Mouse (Mus musculus) lung, embryonic 15.5 days (tissue): ENCODE data around the gene Soga1. TPM values are rescaled to one million over a fixed set of nuclear protein-coding genes. Genes with fewer than 3 reads are reported as not detected.

Experiments
- ATAC-seq: fragments of 200-750 bp; cut with Nextera tagmentation; 2 replicates; pipeline ENCODE4 v1.8.0; 2017; ENCODE audit warnings: moderate number of reproducible peaks, borderline replicate concordance; ENCODE audit not compliant: low FRiP score, low TSS enrichment; ENCODE audit errors: extremely low read depth
- H3K27ac ChIP-seq: fragments of 300-500 bp; sonication (generic); 2 replicates; pipeline ENCODE4 v1.5.1; 2015; ENCODE audit warnings: moderate library complexity, mild to moderate bottlenecking, inconsistent platforms
- H3K27me3 ChIP-seq: fragments of 300-500 bp; sonication (generic); 2 replicates; pipeline ENCODE4 v1.6.1; 2015; ENCODE audit warnings: inconsistent platforms
- H3K36me3 ChIP-seq: fragments of 300-500 bp; sonication (generic); 2 replicates; pipeline ENCODE4 v1.6.1; 2015; ENCODE audit warnings: inconsistent platforms
- H3K4me1 ChIP-seq: fragments of 300-500 bp; sonication (generic); 2 replicates; pipeline ENCODE4 v1.6.1; 2015; ENCODE audit warnings: inconsistent platforms
- H3K4me2 ChIP-seq: fragments of 300-500 bp; sonication (generic); 2 replicates; pipeline ENCODE4 v1.6.1; 2015; ENCODE audit warnings: inconsistent platforms, mild to moderate bottlenecking, moderate library complexity
- H3K4me3 ChIP-seq: fragments of 300-500 bp; sonication (generic); 2 replicates; pipeline ENCODE4 v1.5.1; 2015; ENCODE audit warnings: mild to moderate bottlenecking, inconsistent platforms
- H3K9ac ChIP-seq: fragments of 300-500 bp; sonication (generic); 2 replicates; pipeline ENCODE4 v1.6.1; 2015; ENCODE audit warnings: inconsistent platforms
- H3K9me3 ChIP-seq: fragments of 300-500 bp; sonication (generic); 2 replicates; pipeline ENCODE4 v1.6.1; 2016; ENCODE audit warnings: inconsistent platforms
- WGBS: fragments of 180-500 bp; shearing (Covaris S2); methylation state at CpG from one replicate; pipeline ENCODE4 v1.1.7; 2015; 5-methylcytosine and 5-hydroxymethylcytosine counted together
- polyA plus RNA-seq: library from polyadenylated mRNA; unstranded; fragments of >200 nt; fragmentation: Nextera tagmentation; extraction: Ambion mirVana; gene quantifications from 2 replicates; pipeline ENCODE4 v1.2.1, GENCODE M21; 2015

Gene Soga1
- polyA plus RNA-seq, 1 experiment from 2014 or later, result 5.1 TPM

DNA sequence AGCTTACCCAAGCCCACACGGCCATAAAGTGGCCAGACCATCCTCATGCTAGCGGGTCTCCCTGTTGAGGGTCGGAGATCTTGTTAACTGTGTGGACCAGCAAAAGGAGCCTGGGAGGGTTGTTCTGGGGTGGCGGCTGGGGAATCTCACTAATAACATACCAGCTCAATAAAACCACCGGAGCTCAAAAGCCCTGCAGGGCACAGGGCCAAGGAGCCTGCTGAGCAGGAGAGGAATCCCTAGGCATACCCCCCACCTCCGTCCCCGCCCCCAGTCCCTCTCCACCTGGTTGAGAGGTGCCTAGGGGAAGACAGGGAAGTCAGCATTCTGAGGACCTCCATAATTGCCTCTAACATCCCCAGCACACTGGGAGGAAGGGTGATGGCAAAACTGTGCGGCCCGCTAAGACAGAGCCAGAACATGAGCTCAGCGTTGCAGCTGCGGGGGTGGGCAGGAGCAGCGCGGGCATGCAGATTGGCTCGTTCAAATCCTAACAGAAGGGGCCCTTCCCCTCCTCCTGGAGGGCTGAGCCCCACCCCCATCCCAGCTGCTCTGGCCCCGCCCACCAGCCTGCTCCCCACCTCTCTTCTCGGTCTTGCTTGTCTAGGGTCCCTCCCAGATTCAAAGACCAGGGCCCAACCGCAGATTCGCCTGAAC lies 20.6 kb downstream of the Soga1 start:
- Histone ChIP-seq H3K36me3 (peaks cover 28% of the 10 kb centered on the region), H3K4me3 (peak overlapping the region; percentile 6; the same call in 1 of the 2 replicates), H3K4me2 (peak overlapping the region; percentile 45), H3K27ac (peak overlapping the region; percentile 85), H3K9ac (no peak overlapping the region; the same call in 1 of the 2 replicates), H3K9me3 (no peaks in the 10 kb centered on the region), H3K4me1 (peaks cover 67% of the 10 kb centered on the region), H3K27me3 (no peaks in the 10 kb centered on the region)
- ATAC-seq, result peak; percentile 74
- WGBS, result 14% methylated on average over 17 of the region's 18 CpGs

DNA sequence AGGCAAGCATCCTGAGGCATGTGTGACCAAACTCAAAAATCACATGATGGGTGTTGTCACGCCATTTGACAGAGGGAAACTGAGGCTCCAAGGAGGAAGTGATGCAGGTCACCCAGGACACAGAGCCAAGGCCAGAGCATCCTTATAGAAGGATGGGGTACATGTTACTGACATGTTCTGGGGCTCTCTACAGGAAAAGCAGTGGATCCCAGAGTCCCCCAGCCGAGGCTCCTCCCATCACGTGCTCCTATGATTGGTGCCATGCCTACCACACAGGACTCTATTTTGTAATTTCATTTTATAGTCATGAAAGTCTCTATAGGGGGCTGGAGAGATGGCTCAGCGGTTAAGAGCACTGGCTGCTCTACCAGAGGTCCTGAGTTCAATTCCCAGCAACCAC lies 21.3 kb downstream of the Soga1 start:
- no peak for ATAC-seq
- Histone ChIP-seq H3K9ac (no peak overlapping the region), H3K36me3 (peaks cover 36% of the 10 kb centered on the region), H3K4me2 (no peak overlapping the region), H3K9me3 (no peaks in the 10 kb centered on the region), H3K4me3 (no peak overlapping the region), H3K27ac (peak overlapping the region; percentile 85), H3K4me1 (peaks cover 64% of the 10 kb centered on the region), H3K27me3 (no peaks in the 10 kb centered on the region)
- WGBS, result 78% methylated on average over 4 of the region's 4 CpGs

DNA sequence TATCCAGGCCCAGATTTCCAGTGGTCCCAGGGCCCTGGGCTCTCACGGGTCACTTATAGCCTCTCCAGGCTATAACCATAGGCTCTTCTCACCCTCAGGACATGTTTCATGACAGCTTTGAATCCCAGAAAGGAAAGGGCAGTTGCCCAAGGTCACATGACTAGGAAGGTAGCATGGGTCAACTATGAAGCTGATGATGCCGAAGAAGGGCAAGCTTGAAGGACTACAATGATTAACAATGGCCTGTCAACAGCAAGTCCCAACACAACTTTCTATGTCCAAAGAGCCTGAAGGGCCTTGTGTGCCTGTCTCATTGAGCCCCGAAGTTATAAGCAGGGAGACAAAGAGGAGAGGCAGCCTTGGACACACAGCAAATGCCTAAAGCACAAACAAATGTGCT lies 21.9 kb downstream of the Soga1 start:
- Histone ChIP-seq H3K4me1 (peaks cover 63% of the 10 kb centered on the region), H3K9ac (no peak overlapping the region), H3K36me3 (peaks cover 41% of the 10 kb centered on the region), H3K27me3 (no peaks in the 10 kb centered on the region), H3K4me2 (no peak overlapping the region), H3K27ac (no peak overlapping the region), H3K9me3 (no peaks in the 10 kb centered on the region), H3K4me3 (no peak overlapping the region)
- ATAC-seq, result no peak
- WGBS, result 88% methylated on average over 3 of the region's 3 CpGs

DNA sequence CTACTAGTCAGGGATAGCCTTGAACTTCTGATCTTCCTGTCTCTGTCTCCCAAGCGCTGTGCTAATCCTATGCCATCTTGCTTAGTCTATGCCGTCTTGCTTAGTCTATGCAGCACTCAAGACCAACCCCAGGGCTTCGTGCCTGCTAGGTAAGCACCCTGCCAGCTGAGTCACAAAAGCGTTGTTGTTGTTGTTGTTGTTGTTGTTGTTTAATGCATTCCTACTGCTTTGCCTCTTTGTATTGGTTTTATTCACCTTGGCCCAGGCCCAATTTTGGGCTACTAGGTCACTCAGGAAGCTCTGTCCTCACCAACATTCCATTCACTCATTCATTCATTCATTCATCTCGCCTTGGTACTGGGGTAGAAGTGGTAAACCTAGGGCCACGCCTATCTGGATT lies 23.3 kb downstream of the Soga1 start:
- peak overlapping the region; percentile 86; the same call in 1 of the 2 replicates for H3K27ac ChIP-seq
- WGBS, result 84% methylated on average over 6 of the region's 6 CpGs
- H3K4me2 ChIP-seq, result no peak overlapping the region
- H3K9me3 ChIP-seq, result no peaks in the 10 kb centered on the region
- H3K36me3 ChIP-seq, result peaks cover 48% of the 10 kb centered on the region
- H3K9ac ChIP-seq, result no peak overlapping the region
- no peak overlapping the region for H3K4me3 ChIP-seq
- ATAC-seq, result no peak
- peaks cover 59% of the 10 kb centered on the region for H3K4me1 ChIP-seq
- H3K27me3 ChIP-seq, result no peaks in the 10 kb centered on the region

DNA sequence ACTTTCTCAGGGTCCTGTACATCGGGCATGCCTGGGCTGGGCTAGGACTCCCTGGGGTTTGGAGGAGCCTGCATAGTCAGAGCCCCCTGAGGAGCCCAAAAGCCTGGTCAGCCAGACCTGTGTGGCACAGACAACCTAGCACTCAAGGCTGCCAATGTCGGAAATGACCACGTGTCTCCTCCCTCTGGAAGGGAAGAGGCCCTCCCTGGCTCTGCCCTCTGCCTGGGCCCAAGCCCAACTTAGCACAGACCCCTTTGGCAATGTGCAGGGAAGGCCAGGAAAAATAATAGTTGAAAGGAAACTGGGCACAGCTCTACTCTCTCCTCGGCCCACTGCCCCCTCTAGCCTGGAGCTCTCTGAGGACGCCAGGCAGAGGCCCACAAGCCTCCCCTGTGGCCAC lies 24.2 kb downstream of the Soga1 start:
- no peak overlapping the region for H3K4me2 ChIP-seq
- H3K27ac ChIP-seq, result peak overlapping the region; percentile 86
- ATAC-seq, result peak; percentile 29
- peaks cover 52% of the 10 kb centered on the region for H3K36me3 ChIP-seq
- no peaks in the 10 kb centered on the region for H3K9me3 ChIP-seq
- no peak overlapping the region for H3K4me3 ChIP-seq
- no peaks in the 10 kb centered on the region for H3K27me3 ChIP-seq
- 46% methylated on average over 5 of the region's 5 CpGs for WGBS
- peaks cover 68% of the 10 kb centered on the region for H3K4me1 ChIP-seq
- H3K9ac ChIP-seq, result no peak overlapping the region

DNA sequence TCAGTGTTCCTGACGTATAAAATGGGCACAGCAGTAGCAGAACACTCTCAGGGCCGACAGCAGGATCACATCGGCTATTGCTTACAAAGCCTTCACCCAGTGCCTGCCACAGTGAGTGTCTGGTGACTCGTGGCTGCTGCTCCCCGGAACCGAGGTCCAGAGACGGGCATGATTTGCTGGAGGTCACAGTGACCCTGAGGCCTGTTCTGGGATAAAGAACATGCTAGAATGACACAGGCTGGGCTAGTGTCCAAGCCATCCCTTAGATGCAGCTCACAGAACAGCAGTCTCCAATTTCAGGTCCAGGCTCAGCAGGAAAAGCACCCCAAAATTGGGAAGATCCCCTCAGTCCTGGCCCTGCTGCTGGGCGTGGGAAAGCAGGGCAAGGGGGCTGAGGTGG lies 24.8 kb downstream of the Soga1 start:
- H3K9me3 ChIP-seq, result no peaks in the 10 kb centered on the region
- H3K4me1 ChIP-seq, result peaks cover 64% of the 10 kb centered on the region
- peaks cover 52% of the 10 kb centered on the region for H3K36me3 ChIP-seq
- peak overlapping the region; percentile 86 for H3K27ac ChIP-seq
- 51% methylated on average over 8 of the region's 8 CpGs for WGBS
- H3K9ac ChIP-seq, result no peak overlapping the region
- H3K4me2 ChIP-seq, result no peak overlapping the region
- no peaks in the 10 kb centered on the region for H3K27me3 ChIP-seq
- ATAC-seq, result peak; percentile 76
- H3K4me3 ChIP-seq, result no peak overlapping the region

DNA sequence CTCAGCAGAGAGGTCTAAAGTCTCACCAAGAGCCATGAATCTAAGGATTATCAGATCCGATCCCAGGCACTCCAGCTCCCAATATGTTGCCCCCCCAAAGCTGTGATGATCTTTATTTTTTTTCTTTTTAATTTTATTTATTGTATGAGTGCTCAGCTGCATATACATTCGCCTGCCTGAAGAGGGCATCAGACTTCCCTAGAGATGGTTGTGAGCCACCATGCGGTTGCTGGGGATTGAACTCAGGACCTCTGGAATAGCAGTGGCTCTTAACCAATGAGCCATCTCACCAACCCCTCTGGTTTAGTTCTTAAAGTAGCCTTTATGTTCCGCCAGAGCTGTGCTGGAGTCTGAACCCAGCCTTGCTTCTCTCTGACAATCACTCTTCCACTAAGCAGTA lies 25.3 kb downstream of the Soga1 start:
- H3K36me3 ChIP-seq, result peaks cover 57% of the 10 kb centered on the region
- WGBS, result 76% methylated on average over 4 of the region's 4 CpGs
- no peaks in the 10 kb centered on the region for H3K9me3 ChIP-seq
- H3K9ac ChIP-seq, result no peak overlapping the region
- no peak overlapping the region for H3K4me3 ChIP-seq
- H3K4me2 ChIP-seq, result no peak overlapping the region
- no peaks in the 10 kb centered on the region for H3K27me3 ChIP-seq
- ATAC-seq, result no peak
- H3K4me1 ChIP-seq, result peaks cover 61% of the 10 kb centered on the region
- H3K27ac ChIP-seq, result 0 out of 2 replicates have a peak overlapping the region, but pooled peaks have one; percentile 86

DNA sequence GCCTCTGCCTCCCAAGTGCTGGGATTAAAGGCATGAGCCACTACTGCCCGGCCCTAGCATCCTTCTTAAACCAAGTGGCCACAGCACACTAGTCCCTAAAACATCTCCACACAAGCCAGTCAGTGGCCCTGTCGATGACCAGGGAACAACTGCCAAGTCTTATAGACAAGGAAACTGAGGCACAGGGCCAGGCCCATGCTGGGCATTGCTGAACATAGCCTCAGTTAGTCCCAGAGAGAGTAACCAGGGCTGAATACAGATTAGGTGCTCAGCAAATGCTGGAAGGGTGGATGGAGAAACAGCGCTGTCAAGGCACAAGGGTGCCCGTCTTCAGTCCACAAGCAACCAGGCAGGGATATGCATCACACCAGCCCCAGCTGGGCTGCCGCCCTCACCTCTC lies 25.9 kb downstream of the Soga1 start:
- H3K4me2 ChIP-seq, result no peak overlapping the region
- no peaks in the 10 kb centered on the region for H3K9me3 ChIP-seq
- H3K9ac ChIP-seq, result no peak overlapping the region
- no peak for ATAC-seq
- H3K4me3 ChIP-seq, result no peak overlapping the region
- WGBS, result 93% methylated on average over 5 of the region's 5 CpGs
- H3K27me3 ChIP-seq, result no peaks in the 10 kb centered on the region
- peaks cover 57% of the 10 kb centered on the region for H3K36me3 ChIP-seq
- peaks cover 55% of the 10 kb centered on the region for H3K4me1 ChIP-seq
- no peak overlapping the region for H3K27ac ChIP-seq

DNA sequence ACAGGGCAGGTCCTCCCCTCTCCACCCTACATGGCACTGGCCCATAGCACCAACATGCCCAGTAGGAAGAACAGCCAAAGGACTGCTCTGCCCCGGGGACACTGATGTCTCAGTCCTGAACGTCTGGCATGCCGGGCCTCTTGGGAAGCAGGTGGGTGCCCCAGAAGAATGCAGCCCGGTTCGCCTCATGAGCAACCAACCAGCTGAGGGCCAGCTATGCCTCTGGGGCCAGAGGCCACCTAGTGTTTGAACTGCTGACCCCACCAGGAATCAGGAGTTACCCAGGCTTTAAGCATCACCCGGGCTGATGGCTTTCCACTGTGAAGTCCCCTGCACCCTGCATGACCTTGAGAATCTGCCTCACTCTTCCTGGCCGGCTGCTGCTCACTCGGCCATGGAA lies 26.6 kb downstream of the Soga1 start:
- Histone ChIP-seq H3K27ac (peak overlapping the region; percentile 3; the same call in 1 of the 2 replicates), H3K4me2 (no peak overlapping the region), H3K9me3 (no peaks in the 10 kb centered on the region), H3K4me3 (no peak overlapping the region), H3K4me1 (peaks cover 52% of the 10 kb centered on the region), H3K36me3 (peaks cover 54% of the 10 kb centered on the region), H3K9ac (no peak overlapping the region), H3K27me3 (no peaks in the 10 kb centered on the region)
- no peak for ATAC-seq
- WGBS, result 65% methylated on average over 8 of the region's 8 CpGs

DNA sequence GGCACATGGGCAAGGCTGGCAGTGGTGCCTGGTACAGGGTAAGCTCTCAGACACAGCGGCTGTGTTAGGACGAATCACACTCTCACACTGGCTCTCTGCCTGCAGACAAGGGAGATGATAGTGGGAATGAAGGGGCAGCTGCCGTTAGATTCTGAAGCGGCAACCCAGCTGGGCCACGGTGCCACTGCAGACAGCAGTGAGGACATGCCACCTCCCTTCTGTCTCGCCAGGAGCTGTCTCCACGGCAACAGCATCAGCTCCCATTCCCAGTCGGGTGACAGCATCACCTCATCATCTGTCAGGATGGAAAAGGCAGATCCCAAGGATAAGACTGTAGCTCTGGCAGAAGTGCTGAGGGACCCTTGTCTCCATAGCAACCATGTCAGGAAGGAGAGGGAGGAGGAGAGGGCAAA lies 29.2 kb downstream of the Soga1 start:
- Histone ChIP-seq H3K4me2 (no peak overlapping the region), H3K36me3 (peaks cover 65% of the 10 kb centered on the region), H3K4me1 (peaks cover 35% of the 10 kb centered on the region), H3K27me3 (no peaks in the 10 kb centered on the region), H3K4me3 (no peak overlapping the region), H3K9me3 (no peaks in the 10 kb centered on the region), H3K27ac (0 out of 2 replicates have a peak overlapping the region, but pooled peaks have one; percentile 45), H3K9ac (no peak overlapping the region)
- 0 out of 2 replicates have a peak, but pooled peaks have one; percentile 10 for ATAC-seq
- 47% methylated on average over 8 of the region's 8 CpGs for WGBS

DNA sequence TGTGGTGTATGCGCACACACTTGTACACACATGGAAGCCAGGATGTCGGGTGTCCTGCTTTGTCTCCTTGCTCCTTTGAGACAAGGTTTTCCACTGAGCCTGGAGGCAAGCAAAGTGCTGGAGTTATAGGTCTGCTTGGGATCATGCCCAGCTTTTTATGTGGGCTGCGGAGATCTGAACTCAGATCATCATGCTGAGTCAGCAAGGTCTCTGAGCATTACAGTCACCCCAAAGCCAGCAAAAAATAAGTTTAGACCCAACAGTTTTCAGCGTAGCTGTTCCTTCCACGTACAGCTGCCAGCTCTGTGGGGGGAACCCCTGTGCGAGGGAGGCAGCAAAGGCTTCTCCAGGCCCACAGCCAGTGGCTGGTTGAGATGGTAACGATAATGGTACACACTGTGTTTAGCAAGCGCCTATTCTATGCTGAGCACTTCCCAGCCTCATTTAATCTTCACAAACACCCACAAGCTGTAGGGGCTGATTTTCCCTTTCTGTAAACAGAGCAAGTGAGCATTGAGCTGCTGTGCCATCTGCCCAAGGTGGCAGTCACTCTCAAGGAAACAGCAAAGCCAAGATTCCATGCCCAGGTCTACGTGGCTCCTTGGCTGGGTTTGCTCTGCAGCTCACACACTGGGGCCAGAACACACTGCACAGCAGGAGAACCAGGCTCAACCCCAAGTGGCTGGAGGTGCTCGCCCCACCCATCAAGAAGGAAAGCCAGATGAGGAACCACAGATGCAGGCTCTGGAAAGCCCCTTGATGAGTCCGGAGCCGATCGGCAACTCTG lies 30.5 kb downstream of the Soga1 start:
- no peak for ATAC-seq
- Histone ChIP-seq H3K27ac (peak overlapping the region; percentile 39; the same call in 1 of the 2 replicates), H3K36me3 (peaks cover 71% of the 10 kb centered on the region)

DNA sequence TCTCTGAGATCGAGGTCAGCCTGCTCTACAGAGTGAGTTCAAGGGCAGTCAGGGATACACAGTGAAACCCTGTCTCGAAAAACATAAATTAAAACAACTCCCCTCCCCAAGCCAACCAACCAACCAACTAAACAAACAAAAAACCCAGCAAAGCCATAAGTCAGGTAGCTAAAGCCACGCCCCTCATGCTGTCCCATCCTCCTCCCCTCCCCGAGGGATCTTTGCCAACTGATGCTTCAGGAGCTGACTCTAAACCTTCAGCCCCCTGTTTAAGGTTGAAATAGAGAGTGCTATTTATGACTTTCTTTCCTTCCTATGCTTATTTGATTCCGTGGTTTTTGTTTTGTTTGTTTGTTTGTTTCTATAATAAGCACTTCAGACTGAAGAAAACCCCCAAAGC lies 32.1 kb downstream of the Soga1 start:
- H3K27me3 ChIP-seq, result no peaks in the 10 kb centered on the region
- H3K9me3 ChIP-seq, result no peaks in the 10 kb centered on the region
- H3K4me2 ChIP-seq, result no peak overlapping the region
- peaks cover 61% of the 10 kb centered on the region for H3K36me3 ChIP-seq
- H3K27ac ChIP-seq, result no peak overlapping the region
- no peak for ATAC-seq
- peaks cover 18% of the 10 kb centered on the region for H3K4me1 ChIP-seq
- no peak overlapping the region for H3K4me3 ChIP-seq
- WGBS, result 86% methylated on average over 5 of the region's 5 CpGs
- H3K9ac ChIP-seq, result no peak overlapping the region

More for the DNA sequence above, 30.5 kb downstream of the Soga1 start:
- 79% methylated on average over 13 of the region's 13 CpGs for WGBS
- no peak overlapping the region for H3K9ac ChIP-seq
- H3K4me1 ChIP-seq, result peaks cover 30% of the 10 kb centered on the region
- H3K27me3 ChIP-seq, result no peaks in the 10 kb centered on the region
- no peaks in the 10 kb centered on the region for H3K9me3 ChIP-seq
- H3K4me3 ChIP-seq, result no peak overlapping the region
- H3K4me2 ChIP-seq, result no peak overlapping the region
